Mouse (Mus musculus) naive thymus-derived CD4-positive, alpha-beta T cell, adult 2 months (primary cell): Measurements from ENCODE around the gene Ssbp4.
A peak's percentile ranks its signal among the peaks of the same experiment; 100 is the strongest.

Experiments
- DNase-seq: peaks from one replicate; pipeline ENCODE4 v3.0.0-alpha.2; 2011; ENCODE audit warnings: low read depth

Gene Ssbp4

DNA sequence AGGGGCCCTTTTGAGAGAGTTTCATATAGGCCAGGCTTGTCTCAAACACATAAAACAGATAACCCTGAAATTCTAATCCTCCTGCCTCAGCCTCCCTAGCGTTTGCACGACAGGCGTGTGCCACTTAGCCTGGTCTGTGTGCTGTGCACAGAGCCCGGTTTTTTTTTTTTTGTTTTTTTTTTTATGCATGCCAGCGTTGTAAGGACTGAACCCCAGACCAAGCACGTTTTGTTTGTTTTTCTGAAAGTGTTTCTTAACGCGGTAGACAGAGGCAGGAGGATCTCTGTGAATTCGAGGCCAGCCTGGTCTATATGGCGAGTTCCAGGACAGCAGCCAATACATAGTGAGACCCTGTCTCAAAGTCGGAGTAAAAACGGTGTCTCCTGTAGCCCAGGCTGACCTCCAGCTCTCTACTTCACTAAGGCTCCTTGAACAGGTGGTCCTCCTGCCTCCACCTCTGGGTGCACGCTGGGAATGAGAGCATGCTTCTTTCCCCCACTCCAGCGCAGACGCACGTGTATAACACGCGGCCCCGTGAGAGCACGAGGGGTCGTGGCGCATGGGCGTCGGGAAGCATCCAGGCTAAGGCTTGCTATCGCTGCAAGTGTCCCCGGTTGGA lies at the start of gene Ssbp4:
TSS of gene Ssbp4 (minus strand) at position 124 of the 619 bp plus-strand sequence.
- no peak for DNase-seq

DNA sequence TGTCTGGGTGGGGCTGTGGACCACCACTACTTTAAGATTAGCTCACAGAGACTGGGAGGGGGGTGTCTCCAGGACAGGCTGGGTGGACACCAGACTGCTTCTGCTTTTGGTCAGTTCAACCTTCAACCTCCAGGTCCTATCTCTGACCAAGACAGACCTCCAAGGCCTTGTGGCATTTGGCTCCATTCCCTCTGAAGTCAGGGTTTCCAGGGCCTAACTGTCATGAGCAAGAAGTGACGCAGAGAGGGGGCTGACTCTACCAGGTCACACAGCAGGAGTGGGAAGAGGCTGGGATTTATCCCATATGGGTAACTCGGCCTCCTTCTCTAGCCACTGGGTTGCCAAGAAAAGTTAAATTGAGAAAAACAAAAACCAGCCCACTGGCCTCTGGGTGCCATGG lies 49.1 kb upstream of the Ssbp4 start:
- DNase-seq = no peak

DNA sequence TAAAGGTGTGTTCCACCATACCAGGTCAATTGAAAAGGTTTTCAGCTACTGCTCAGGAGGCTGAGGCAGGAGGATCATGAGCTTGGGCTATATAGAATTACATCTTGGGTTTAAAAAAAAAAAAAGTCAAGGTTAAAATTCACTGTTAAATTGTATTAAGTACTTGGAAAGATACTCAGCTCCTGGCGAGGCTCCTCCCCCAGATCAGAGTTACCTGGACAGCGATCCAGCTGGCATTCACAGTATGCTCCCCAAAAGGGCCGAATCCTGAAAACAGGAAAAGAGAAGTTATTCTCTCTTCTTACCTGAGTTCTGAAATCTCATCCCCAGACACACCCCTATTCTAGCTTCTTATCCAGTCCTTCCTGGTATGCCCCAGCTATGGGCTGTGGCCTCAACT lies 48.5 kb upstream of the Ssbp4 start:
- no peak for DNase-seq

DNA sequence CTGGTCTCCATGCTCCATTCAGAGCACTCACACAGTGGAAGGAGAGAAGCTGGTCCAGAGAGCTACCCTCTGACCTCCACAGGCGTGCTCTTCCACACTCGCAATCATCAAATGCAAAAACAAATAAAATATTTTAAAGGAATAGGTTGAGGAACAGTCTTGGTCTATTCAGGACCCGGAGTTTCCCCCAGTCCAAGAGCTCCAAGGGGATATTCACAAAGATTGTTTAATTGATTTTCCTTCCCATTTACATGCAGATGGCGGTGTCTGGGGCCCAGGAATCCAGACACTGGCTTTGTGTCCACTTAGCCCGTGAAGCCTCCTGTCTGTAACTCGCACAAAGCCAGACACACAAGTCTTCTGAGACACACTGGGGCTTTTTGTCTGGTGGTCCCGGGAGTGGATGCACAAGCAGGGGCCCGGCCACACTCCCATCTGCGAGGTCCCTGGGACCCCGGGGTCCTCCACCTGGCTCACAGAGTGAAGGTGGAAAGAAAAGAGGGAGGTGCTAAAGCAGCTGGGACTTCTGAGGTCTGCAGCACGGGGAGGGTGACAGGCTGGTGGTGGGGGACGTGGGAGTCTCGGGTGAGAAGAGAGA lies 47.6 kb upstream of the Ssbp4 start:
- no peak for DNase-seq

DNA sequence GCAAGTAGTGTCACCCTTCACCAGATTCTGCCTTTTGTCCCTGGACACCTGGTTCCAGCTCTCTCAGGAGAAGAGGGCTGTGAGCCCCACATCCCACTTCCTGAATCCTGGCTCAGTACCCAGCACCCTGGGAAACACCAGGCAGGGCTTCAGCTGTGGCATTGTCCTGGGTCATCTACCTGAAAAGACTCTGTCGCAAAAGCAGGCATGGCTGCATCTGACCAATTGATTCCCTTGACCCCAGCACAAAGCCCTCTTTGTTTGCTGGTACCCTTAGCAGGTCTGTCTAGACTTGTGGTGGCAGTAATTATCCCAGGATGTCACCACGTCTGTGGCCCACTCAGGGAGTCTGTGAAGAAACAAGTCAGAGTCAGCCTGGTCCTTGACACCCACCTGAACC lies 46.8 kb upstream of the Ssbp4 start:
- no peak for DNase-seq

- no peak for DNase-seq
These were observed 45.4 kb upstream of the Ssbp4 start for GRCm38 (mm10) chr8:70654121-70654520.

DNA sequence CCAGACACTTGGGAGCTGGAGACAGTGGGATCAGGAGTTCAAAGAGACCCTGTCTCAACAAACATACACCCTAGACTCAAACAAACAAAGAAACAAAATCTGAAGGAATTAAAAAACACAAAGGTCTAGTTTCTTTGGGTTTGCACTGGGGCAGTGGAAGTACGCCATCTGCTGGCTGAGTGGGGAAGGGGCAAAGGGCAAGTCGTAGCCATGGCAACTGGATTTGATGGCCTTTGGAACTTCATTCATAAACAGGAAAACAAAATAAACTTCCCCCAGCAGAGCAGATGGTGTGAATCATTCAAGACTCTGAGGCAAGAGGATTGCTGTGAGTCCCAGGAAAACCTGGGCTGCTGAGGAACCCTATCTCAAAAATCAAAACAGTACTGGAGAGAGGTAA lies 44.6 kb upstream of the Ssbp4 start:
- DNase-seq = peak; percentile 85

DNA sequence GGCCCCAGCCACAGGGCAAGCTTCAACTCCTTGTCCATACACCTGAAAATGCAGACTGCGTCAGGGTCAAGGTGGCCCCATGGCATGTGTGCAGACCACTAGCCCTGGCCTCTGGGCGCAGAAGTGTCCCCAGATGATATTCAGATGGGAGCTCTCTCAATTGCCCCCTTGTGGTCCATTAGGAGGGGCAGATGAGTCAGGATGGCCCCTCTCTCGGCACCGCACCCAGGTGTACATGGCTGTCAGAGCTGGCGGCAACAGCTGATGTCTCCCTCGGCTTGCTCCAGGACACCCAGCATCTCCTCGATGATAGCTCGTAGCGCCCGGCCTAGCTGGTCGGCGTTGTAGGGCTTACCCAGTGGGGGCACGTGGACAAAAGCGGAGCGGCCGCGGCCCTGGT lies 41.7 kb upstream of the Ssbp4 start:
- no peak for DNase-seq

- DNase-seq = no peak
These were observed 40.7 kb upstream of the Ssbp4 start for GRCm38 (mm10) chr8:70649324-70649723.

- DNase-seq = no peak
These were observed 40.2 kb upstream of the Ssbp4 start for GRCm38 (mm10) chr8:70648921-70649320.

DNA sequence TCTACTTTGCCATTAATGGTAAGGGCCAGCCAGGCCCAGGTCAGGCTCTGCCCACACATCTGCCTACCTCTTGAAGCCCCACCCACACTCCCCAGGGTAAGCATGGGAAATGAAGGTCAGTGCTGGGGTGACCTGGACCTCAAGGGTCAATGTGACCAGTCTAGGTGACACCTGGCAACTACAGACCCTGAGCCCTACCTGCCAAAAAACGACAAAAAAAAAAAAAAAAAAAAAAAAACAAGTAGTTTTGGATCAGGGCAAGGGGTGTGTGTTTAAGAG lies 39.4 kb upstream of the Ssbp4 start:
- no peak for DNase-seq

DNA sequence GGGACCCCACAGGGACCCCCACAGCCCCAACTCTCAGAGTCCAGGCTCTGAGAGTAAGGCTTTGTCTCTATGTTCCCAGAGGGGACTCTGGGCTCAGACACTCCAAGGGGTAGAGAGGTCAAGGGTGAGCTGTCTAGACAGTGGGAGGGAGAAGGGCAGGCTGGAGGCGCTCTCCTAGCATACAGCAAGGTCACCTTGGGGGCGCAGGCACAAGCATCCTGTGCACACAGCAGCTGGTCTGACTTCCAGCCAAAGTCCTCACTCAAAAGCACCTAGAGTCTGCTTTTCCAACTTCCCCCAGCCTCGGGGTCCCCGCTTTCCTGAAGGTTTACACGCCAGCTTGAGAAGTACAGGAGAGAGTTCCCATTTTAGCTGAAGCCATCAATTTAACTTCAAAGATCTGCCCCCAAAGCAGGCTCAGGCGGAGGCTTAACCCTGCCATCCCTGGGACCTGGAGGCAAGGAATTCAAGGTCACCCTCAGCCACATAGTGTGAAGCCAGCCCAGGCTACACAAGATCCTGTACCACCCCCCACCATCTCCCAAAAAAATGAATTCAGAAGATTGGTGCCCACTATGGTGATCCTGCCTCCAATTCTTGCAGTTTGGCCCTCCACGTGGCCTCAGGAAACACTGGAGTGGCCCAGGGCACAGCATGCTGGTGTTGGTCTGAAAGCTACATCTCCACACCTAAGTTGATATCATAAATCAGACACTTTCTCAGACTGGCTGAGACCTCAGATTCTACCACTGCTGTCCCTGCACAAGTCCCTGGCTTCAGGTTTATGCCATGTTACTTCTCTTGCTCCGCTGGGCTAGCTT lies 38.9 kb upstream of the Ssbp4 start:
- no peak for DNase-seq

DNA sequence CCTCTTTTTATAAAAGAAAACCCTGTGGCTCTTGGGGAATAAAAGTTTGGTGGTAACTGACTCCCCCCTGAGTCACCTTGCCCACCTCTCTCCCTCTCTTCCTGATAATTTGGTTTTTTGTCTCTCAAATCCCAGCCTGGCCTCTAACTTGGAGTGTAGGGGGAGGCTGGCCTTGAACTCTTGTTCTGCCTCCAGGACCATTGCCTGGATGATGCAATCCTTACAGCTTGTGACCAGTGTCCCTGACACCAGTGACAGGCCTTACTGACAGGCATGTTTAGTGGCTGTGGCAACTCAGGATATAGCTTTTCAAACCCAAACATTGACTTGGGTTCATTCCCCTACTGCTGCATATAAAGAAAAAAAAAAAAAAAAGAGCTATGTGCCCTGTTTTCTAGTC lies 38.1 kb upstream of the Ssbp4 start:
- no peak for DNase-seq

- no peak for DNase-seq
These were observed 37.7 kb upstream of the Ssbp4 start for GRCm38 (mm10) chr8:70646369-70646768.

DNA sequence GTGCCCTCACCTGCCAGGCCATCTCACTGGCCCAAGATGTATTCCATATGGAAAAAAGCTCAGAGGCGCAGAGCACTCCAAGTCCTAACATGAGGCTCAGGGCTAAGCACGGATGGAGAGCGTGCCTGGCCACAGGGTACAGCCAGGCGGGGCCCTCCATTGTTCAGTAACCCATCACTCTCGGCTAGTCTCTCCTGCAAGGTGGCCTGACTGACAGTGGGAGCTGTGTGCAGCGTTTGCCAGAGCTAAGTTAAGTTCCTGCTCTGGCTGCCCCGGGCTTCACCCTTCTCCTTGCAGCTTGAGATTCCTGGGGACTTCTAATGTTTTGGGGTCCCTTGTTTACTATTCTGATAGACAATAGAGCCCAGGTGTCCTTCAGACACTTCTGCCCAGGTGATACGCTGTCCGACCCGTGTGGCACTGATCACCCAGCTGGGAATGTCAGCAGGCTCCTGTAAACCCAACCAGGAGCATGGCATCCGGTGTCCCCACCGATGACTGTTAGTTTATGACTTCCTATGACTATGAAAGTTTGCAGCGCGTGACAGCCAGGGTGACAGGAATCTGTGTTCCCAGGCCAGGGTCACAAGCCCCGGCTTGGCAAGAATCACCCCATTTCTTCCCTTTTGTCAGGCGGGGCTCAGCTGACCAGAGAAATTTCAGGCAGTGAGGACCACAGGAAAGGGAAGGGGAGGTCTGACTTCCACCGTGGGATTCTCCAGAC lies 37.0 kb upstream of the Ssbp4 start:
- DNase-seq = no peak

- peak; percentile 54 for DNase-seq
These were observed 35.4 kb upstream of the Ssbp4 start for GRCm38 (mm10) chr8:70644065-70644464.

DNA sequence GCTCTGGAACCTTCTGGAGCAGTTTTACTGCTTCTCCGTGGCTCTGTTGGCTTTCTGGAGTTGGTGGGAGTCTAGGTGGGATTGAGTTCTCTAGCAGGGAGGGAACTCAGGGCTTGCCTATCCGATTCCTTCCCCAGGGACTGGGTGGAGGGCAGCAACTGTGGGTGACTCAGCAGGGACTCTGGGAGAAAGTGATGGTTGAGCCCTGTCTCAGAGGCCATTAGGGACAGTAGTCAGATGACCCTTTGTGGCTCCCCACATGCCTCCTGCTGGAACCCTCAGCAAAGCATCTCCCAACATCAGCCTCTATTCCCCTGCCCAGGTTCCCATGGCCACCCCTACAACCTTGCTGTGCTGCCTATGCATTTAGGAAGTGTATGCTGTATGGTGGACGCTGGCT lies 34.3 kb upstream of the Ssbp4 start:
- DNase-seq = no peak

DNA sequence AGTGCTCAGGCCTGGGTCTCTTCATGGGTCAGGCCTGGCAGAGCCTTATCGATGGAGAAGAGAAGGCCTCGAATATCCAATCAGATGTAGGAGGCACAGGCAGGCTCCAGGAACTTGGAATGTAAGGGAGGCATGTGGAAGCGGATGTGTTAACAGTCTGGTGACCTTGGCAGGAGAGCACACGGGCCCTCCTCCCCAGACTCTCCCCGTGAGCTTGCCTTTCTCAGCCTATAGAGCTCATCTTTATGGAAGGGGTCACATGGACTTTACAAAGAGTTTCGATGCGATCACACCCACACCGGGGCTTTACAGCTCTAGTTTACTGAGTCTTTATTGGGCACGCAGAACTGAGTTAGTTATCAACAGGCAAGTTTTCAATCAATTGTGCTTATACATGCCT lies 30.1 kb upstream of the Ssbp4 start:
- no peak for DNase-seq

GRCm38 (mm10) chr8:70636838-70637237 lies 28.2 kb upstream of the Ssbp4 start:
- DNase-seq = no peak

DNA sequence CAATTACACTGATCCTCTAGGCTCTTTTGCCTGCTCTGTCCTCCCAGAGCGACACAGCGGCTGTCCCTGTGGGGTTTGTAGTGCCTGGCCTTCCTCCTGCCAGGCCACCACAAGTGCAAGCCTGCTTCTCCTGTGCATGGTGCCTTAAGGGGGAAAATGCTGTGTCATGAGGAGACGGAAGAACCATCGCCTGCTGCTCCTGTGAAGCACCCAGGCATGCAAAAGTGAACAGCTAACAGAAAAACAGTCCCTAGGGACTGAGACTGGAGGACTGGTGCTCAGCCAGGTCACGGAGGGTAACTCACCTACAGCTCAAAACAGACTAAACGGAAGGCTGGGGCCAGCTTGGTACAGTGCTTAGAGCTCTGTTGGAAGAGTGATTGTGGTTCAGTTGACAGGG lies 26.9 kb upstream of the Ssbp4 start:
- no peak for DNase-seq

DNA sequence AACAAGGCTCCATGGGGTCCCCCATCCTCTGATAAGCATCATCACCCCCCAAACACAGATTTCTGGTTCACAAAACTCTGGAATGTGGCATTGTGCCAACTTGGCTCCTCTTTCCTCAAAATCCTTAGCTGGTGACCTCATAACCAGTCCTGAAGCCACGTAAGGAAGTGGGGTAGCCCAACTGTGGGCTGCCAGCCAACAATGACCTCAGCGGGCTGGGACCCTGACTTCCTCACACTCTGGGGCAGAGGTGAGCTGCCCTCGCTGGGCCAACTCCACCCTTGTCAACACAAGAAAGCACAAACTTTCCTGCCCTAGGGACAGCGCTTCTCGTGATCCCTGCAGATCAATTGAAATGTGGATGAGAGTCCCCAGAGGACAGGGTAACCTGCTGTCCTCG lies 25.4 kb upstream of the Ssbp4 start:
- no peak for DNase-seq

GRCm38 (mm10) chr8:70632346-70632892 lies 23.7 kb upstream of the Ssbp4 start, which contains the start of gene Gdf15:
Gdf15 (minus strand) TSS chr8:70632456.
- no peak for DNase-seq

DNA sequence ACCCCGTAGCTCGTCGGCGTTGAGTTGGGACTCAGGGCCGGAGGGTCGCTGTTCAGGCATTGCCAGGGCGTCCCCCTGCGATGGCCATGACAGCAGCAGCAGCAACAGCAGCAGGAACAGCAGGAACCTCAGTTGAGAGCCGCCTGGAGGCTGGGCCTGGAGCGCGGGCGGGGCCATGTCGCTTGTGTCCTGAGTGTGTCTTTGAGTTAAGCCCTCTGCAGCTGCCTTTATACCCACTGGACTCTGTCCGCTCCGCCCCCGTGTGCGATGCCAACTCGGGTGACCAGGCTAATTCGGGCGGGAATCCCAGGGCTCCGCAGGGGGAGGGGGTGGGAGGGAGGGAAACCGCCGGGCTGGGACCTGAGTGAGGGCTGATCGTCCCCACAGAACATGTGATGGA lies 22.8 kb upstream of the Ssbp4 start:
- DNase-seq = no peak
